ENCODE assay signal across 12 mouse cellular contexts in genomic region chr9:10226013-10226412, GRCm38 (mm10).
DNase-seq lines count a peak whose midpoint lies in the region; ATAC-seq lines count a peak whose summit lies in the region.
"Had no signal": no experiment of that assay in that cellular context is flagged by ENCODE, and none has a peak within 500 bp of the region (broad histone marks: within the 10 kb centered on the region; RNA-seq: fewer than 3 reads in every experiment).

No protein-coding gene starts in this region.

- DNase-seq in cerebellum, postnatal 4 days (ENCODE audit: low spot score in 2 of 2) = no peak
- peak; percentile 5 to 24 for DNase-seq in left cerebral cortex, adult 18-20 months (ENCODE audit: low spot score in 2 of 2)
- DNase-seq in left cerebral cortex, postnatal 36 days (ENCODE audit: low spot score in 2 of 2) = no peak
- peak; percentile 52 to 71 for DNase-seq in cerebellum, postnatal 25 days
- DNase-seq in left cerebral cortex, postnatal 14 days (ENCODE audit: low spot score in 2 of 2) = peak; percentile 15 to 33
- DNase-seq in adrenal gland, adult (ENCODE audit: inconsistent age in 2 of 2, low spot score in 1 of 2) = no peak
- DNase-seq: gastrocnemius, postnatal 10 days; kidney, postnatal 4 days; lung, postnatal 36 days had no signal

- intact Hi-C loops in left cerebral cortex, postnatal 36 days (cut with DNase I) = no loop called here
- intact Hi-C loops in left cerebral cortex, postnatal 14 days (cut with DNase I) = no loop called here

- peak; percentile 96 for ATAC-seq in cerebellum, adult (ENCODE audit: insufficient number of reproducible peaks, low FRiP score, low TSS enrichment)
- ATAC-seq in activated CD4-positive, CD25-positive, alpha-beta regulatory T cell, adult 4 months = no peak
- ATAC-seq: liver, embryonic 12.5 days had no signal

Comparison
In these comparisons a context has a peak if more than half of its experiments do, and no peak if none do; other contexts are left out.
1. DNase-seq: peak in left cerebral cortex, adult 18-20 months (2 of 2), cerebellum, postnatal 25 days (2 of 2) and left cerebral cortex, postnatal 14 days (2 of 2); none in cerebellum, postnatal 4 days (0 of 2), left cerebral cortex, postnatal 36 days (0 of 2) and adrenal gland, adult (0 of 2).